Mouse (Mus musculus) NIH3T3 (cell line): ENCODE results near the gene Maz.

Experiments used
- DNase-seq: peaks from one replicate; pipeline ENCODE4 v3.0.0-alpha.2; 2012; ENCODE audit warnings: low read depth

Maz gene

GRCm38 (mm10) chr7:127020901-127021562 is 5.8 kb downstream of the Maz start, which contains the start of the genes Gm42742 and Prrt2:
Gene Gm42742, minus strand, starts transcription at chr7:127021097.
Gene Prrt2, minus strand, starts transcription at chr7:127021211.
- DNase-seq, result no peak

GRCm38 (mm10) chr7:127020491-127020890 is 6.3 kb downstream of the Maz start:
- no peak for DNase-seq

- DNase-seq, result no peak
Observed at GRCm38 (mm10) chr7:127020031-127020430, 6.8 kb downstream of the Maz start.

GRCm38 (mm10) chr7:127019306-127019960 is 7.4 kb downstream of the Maz start:
- no peak for DNase-seq

- DNase-seq, result no peak
Observed at GRCm38 (mm10) chr7:127018416-127019305, 8.2 kb downstream of the Maz start.

- DNase-seq, result no peak
Observed at GRCm38 (mm10) chr7:127017950-127018345, 8.9 kb downstream of the Maz start.

GRCm38 (mm10) chr7:127016971-127017949 is 9.6 kb downstream of the Maz start, which contains the start of gene Pagr1a:
Gene Pagr1a, minus strand, starts transcription at chr7:127017352.
- peak; percentile 99 for DNase-seq

- DNase-seq, result peak; percentile 68
Observed at GRCm38 (mm10) chr7:127016486-127016938, 10.3 kb downstream of the Maz start.

GRCm38 (mm10) chr7:127016481-127016485 is 10.6 kb downstream of the Maz start, which contains the start of gene Pagr1b:
Gene Pagr1b, minus strand, starts transcription at chr7:127016484.
- DNase-seq, result no peak

- peak; percentile 78 for DNase-seq
Observed at GRCm38 (mm10) chr7:127016081-127016480, 10.8 kb downstream of the Maz start.

- no peak for DNase-seq
Observed at GRCm38 (mm10) chr7:127014993-127015392, 11.8 kb downstream of the Maz start.

- peak; percentile 86 for DNase-seq
Observed at GRCm38 (mm10) chr7:127014320-127014719, 12.5 kb downstream of the Maz start, which contains the start of gene Mvp. Gene Mvp, minus strand, starts transcription at chr7:127014621.

- no peak for DNase-seq
Observed at GRCm38 (mm10) chr7:127013385-127013784, 13.5 kb downstream of the Maz start.

GRCm38 (mm10) chr7:127012845-127013244 is 14.0 kb downstream of the Maz start:
- DNase-seq, result no peak

- no peak for DNase-seq
Observed at GRCm38 (mm10) chr7:127012374-127012773, 14.5 kb downstream of the Maz start.

GRCm38 (mm10) chr7:127011717-127012116 is 15.1 kb downstream of the Maz start:
- no peak for DNase-seq

GRCm38 (mm10) chr7:127011051-127011450 is 15.8 kb downstream of the Maz start:
- DNase-seq, result no peak

- DNase-seq, result peak; percentile 30
Observed at GRCm38 (mm10) chr7:127009307-127010085, 17.3 kb downstream of the Maz start.

GRCm38 (mm10) chr7:127008239-127009019 is 18.4 kb downstream of the Maz start:
- peak; percentile 84 for DNase-seq
